In genomic region chr11:106660453-106661081, GRCm38 (mm10) we compare ENCODE assay signal across 9 mouse cellular contexts. TPM values are rescaled to one million over a fixed set of nuclear protein-coding genes. Genes with fewer than 3 reads are reported as not detected.
DNase-seq lines count a peak whose midpoint lies in the region; ATAC-seq and TF ChIP-seq lines count a peak whose summit lies in the region.
"Had no signal": no experiment of that assay in that cellular context is flagged by ENCODE, and none has a peak within 500 bp of the region (broad histone marks: within the 10 kb centered on the region; RNA-seq: fewer than 3 reads in every experiment).

No protein-coding gene starts in this region.

- ATAC-seq in heart, embryonic 14.5 days (ENCODE audit: insufficient number of reproducible peaks, insufficient read depth, low FRiP score, low read depth), result peak; percentile 20; the same call in 1 of the 2 replicates
- no peak for ATAC-seq in midbrain, embryonic 12.5 days (ENCODE audit: low FRiP score, low read depth)

- peak overlapping the region; percentile 59 for H3K9ac ChIP-seq in heart, embryonic 14.5 days (ENCODE audit: low read length)
- H3K9ac ChIP-seq in midbrain, embryonic 12.5 days (replicated peaks), result no peak overlapping the region; the same call in 1 of the 2 replicates

- H3K36me3 ChIP-seq in heart, embryonic 14.5 days (ENCODE audit: control insufficient read depth, insufficient read depth, low read length), result no peaks in the 10 kb centered on the region
- H3K36me3 ChIP-seq in limb, embryonic 10.5 days, result no peaks in the 10 kb centered on the region
- H3K36me3 ChIP-seq in midbrain, embryonic 12.5 days, result no peaks in the 10 kb centered on the region

- H3K27ac ChIP-seq in cortical plate, adult 2 months (ENCODE audit: insufficient read depth, low read length), result peak overlapping the region; percentile 93
- peak overlapping the region; percentile 92 for H3K27ac ChIP-seq in heart, embryonic 14.5 days (replicated peaks in 1 of 2; ENCODE audit: control insufficient read depth in 1 of 2, insufficient read depth in 1 of 2, low read depth in 2 of 2, low read length in 2 of 2)
- peak overlapping the region; percentile 81 for H3K27ac ChIP-seq in limb, embryonic 10.5 days
- H3K27ac ChIP-seq in midbrain, embryonic 12.5 days (replicated peaks), result peak overlapping the region; percentile 63

- H3K4me3 ChIP-seq in cortical plate, adult 2 months (ENCODE audit: insufficient read depth, low read length), result no peak overlapping the region
- no peak overlapping the region for H3K4me3 ChIP-seq in heart, embryonic 14.5 days (ENCODE audit: control insufficient read depth in 1 of 2, insufficient read depth in 1 of 2, low read depth in 1 of 2, low read length in 2 of 2)
- H3K4me3 ChIP-seq in limb, embryonic 10.5 days, result no peak overlapping the region
- H3K4me3 ChIP-seq in midbrain, embryonic 12.5 days, result no peak overlapping the region
- H3K4me3 ChIP-seq: erythroblast, embryonic 14.5 days had no signal

- TF ChIP-seq POLR2A in cortical plate, adult 2 months (IDR thresholded peaks at IDR 0.05; ENCODE audit: extremely low read depth, insufficient read depth, low read length), result no peak

- 55% methylated on average over 13 of the region's 13 CpGs for WGBS in heart, embryonic 14.5 days
- WGBS in limb, embryonic 10.5 days, result 80% methylated on average over 13 of the region's 13 CpGs
- WGBS in midbrain, embryonic 12.5 days, result 57% methylated on average over 13 of the region's 13 CpGs

- H3K4me2 ChIP-seq in heart, embryonic 14.5 days (ENCODE audit: low read length), result no peak overlapping the region
- H3K4me2 ChIP-seq in midbrain, embryonic 12.5 days (replicated peaks), result no peak overlapping the region

- H3K27me3 ChIP-seq in heart, embryonic 14.5 days (ENCODE audit: control insufficient read depth, insufficient read depth, low read length), result no peaks in the 10 kb centered on the region
- H3K27me3 ChIP-seq in limb, embryonic 10.5 days (ENCODE audit: low read depth, poor library complexity, severe bottlenecking), result no peaks in the 10 kb centered on the region
- H3K27me3 ChIP-seq in midbrain, embryonic 12.5 days, result 0 out of 2 replicates have a peak, but pooled peaks cover 3% of the 10 kb centered on the region

- no peak for TF ChIP-seq CTCF in cortical plate, adult 2 months (IDR thresholded peaks at IDR 0.05; ENCODE audit: extremely low read depth, insufficient read depth, low read length)

- peak; percentile 49 for DNase-seq in Muller cell, postnatal 12 days (ENCODE audit: inconsistent ontology term)
- DNase-seq in limb, embryonic 10.5 days (ENCODE audit: low spot score), result no peak
- DNase-seq in right cerebral cortex, postnatal 14 days, result no peak
- DNase-seq in frontal cortex, postnatal 10 days (ENCODE audit: low spot score in 2 of 2), result no peak
- no peak for DNase-seq in left cerebral cortex, adult 9 months (ENCODE audit: low spot score in 2 of 2)

- no peaks in the 10 kb centered on the region for H3K9me3 ChIP-seq in heart, embryonic 14.5 days (ENCODE audit: control insufficient read depth, low read length)
- H3K9me3 ChIP-seq in limb, embryonic 10.5 days (replicated peaks), result no peaks in the 10 kb centered on the region
- H3K9me3 ChIP-seq in midbrain, embryonic 12.5 days, result no peaks in the 10 kb centered on the region

- H3K4me1 ChIP-seq in cortical plate, adult 2 months (ENCODE audit: control insufficient read depth, insufficient read depth, low read length), result peaks cover 2% of the 10 kb centered on the region; the same call in 1 of the 2 replicates
- peaks cover 28 to 34% of the 10 kb centered on the region in 2 experiments for H3K4me1 ChIP-seq in heart, embryonic 14.5 days (ENCODE audit: control insufficient read depth in 2 of 2, insufficient read depth in 2 of 2, low read length in 2 of 2)
- peaks cover 52% of the 10 kb centered on the region for H3K4me1 ChIP-seq in limb, embryonic 10.5 days
- peaks cover 31% of the 10 kb centered on the region for H3K4me1 ChIP-seq in midbrain, embryonic 12.5 days

RNA-seq across cellular contexts. Expression of gene Tex2, which starts 47.3 kb away (rescaled TPM):
- 57.3 and 58.2 TPM in 2 replicates for polyA plus RNA-seq in cortical plate, adult 2 months (2012; rRNA removed)
- polyA plus RNA-seq in heart, embryonic 14.5 days (2014; fragmentation: Nextera tagmentation; extraction: Ambion mirVana), result 13.5 and 14.4 TPM in 2 replicates
- 6.9 and 7.2 TPM in 2 replicates for polyA plus RNA-seq in limb, embryonic 10.5 days (2016; fragmentation: Nextera tagmentation; extraction: Ambion mirVana)
- 12.1 and 13.8 TPM in 2 replicates for polyA plus RNA-seq in midbrain, embryonic 12.5 days (2016; fragmentation: Nextera tagmentation; extraction: Ambion mirVana)
